Mouse (Mus musculus) spleen, adult 2 months (tissue): ENCODE data around the gene Fadd.

Experiments
- CTCF ChIP-seq: fragments of 200-500 bp; IDR thresholded peaks from 2 replicates; pipeline ENCODE4 v1.5.1; 2011; ENCODE audit warnings: mild to moderate bottlenecking, inconsistent platforms; ENCODE audit not compliant: insufficient read depth, insufficient read length, insufficient replicate concordance; ENCODE audit errors: extremely low read depth
- POLR2A ChIP-seq: fragments of 200-500 bp; IDR thresholded peaks from 2 replicates; pipeline ENCODE4 v1.6.1; 2011; ENCODE audit warnings: low read depth, low read length, inconsistent platforms

- TF ChIP-seq CTCF (no peak), POLR2A (no peak)
Measured at GRCm38 (mm10) chr7:144620721-144621681, 38.7 kb upstream of the Fadd start.
